Mouse (Mus musculus) retina, postnatal 1 day (tissue): Measurements from ENCODE around the gene Crtc3.

Experiments used
- DNase-seq: peaks from one replicate; pipeline ENCODE4 v3.0.0-alpha.2; 2012

The Crtc3 gene

DNA sequence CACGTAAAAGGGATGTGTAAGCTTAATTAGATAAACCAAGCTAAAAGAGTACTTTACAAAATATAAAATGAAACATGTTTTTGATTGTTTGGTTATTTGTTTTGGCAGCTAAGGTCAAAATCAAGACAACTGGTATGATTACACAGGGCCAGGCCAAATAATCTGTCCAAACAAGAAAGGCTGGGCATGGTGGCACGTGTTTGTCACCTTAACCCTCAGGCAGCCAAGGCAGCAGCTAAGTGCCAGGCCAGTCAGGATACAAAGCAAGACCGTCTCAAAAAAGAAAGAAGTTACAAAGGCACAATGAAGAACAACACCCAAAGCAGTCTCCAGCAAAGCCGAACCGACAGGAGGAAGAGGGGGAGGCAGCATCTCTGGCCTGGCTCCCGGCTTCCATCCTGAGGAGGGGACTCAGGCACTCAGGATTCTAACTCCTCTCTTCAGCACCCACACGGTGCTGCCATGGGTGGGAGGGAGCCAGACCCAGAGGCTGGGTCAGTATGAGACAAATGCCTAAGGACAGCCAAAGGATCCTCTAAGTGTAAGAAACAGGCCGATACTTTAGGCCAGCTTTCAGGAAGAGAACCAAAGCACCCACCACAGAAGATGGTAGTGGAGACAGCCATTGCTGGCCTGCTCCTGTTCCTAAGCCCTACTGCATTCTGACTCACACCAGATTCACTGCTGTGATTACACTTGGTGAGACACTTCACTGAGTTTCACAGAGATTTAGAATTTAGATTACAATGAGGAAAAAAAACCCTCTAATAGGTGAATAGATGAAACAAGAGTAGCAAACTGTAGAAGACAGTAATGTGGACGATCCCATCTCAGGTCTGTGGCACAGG is 51.5 kb downstream of the Crtc3 start:
- DNase-seq, result no peak

DNA sequence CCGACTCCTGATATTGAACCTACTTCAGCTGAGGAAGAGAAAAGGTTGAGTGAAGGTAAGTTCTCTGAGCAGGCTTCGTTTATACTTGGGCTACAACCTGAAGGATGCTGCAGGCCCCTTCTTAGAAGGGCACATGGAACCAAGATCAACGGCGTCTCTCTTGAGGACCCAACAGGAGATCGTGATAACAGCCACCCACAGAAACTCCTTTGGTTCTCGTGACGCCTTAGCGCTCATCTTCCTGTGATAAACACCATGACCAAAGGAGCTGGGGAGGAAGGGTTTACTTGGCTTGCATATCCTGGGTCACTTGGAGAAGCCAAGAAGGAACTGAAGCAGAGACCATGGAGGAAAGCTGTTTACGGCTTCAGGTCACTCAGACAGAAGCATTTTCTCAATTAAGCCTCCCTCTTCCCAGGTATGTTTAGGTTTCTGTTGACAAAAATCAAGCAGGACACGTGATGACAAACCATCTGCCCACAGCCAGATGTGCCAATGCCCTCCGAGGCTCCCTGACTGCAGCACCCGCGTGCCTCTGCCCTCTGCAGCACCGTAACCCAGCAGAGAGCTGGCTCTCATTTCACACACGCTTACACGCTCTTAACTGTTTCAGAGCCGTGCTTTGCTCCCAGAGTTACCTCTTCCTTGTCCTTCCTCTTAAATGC is 52.3 kb downstream of the Crtc3 start:
- no peak for DNase-seq

- no peak for DNase-seq
These were observed 52.8 kb downstream of the Crtc3 start for GRCm38 (mm10) chr7:80635866-80636265.

- DNase-seq, result no peak
These were observed 53.9 kb downstream of the Crtc3 start for GRCm38 (mm10) chr7:80634741-80635140.

DNA sequence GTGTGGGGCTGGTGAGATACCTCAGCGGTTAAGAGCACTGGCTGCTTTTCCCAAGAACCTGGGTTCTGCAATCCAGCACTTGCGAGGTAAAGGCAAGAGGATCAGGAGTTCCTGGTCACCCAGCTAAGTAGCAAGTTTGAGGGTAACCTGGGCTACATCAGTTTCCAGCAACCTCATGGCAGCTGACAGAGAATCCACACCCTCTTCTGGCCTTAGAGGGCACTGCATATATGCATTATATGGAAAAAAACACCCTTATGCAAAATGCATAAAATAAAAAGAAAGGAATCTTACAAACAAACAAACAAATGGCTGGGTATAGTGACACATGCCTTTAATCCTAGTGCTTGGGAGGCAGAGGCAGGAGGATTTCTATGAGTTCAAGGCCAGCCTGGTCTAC is 55.0 kb downstream of the Crtc3 start:
- DNase-seq, result no peak

GRCm38 (mm10) chr7:80631993-80632392 is 56.7 kb downstream of the Crtc3 start:
- no peak for DNase-seq

- no peak for DNase-seq
These were observed 57.3 kb downstream of the Crtc3 start for GRCm38 (mm10) chr7:80631405-80631804.

- DNase-seq, result no peak
These were observed 59.3 kb downstream of the Crtc3 start for GRCm38 (mm10) chr7:80629369-80629768.

DNA sequence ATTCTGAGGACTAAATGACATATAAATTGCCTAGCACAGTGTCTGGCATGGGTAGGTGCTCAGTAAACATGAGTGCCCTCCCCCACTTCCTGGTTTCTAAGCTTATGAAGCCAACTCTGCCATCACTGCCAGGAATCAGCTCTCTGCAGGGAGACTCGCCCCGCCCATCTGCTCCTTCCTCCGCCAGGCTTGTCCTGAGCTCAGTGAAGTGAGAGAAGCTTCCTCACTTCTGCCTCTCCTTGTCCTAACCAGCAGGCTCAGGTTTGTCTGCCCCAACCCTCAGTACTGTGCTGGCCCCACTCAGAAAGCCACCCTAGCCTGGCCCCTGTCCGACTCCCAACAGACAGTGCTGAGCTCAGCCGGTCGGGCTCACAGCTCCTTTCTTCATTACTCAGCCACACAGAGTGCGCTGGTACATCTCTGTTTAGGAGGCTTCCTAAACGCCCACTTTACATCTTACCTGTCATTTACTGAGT is 59.9 kb downstream of the Crtc3 start:
- DNase-seq, result no peak

DNA sequence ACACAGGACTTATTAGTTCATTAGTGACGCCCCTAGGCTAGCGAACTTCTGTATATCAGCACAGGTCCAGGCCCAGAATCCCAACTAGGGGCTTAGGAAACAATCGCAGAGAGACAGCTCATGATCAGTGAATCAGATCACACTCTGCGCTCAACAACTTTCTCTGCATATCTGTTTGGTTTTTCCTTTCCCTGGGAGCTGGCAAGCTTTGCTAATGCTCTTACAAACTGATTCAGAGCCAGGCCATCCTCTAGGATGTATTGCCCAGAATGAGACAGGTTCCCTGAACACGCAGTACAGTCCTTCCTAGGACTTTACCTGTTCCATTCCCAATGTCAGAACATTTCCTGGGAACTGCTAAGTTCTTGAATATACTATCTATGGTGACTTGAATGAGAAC is 61.7 kb downstream of the Crtc3 start:
- DNase-seq, result no peak

GRCm38 (mm10) chr7:80625841-80626240 is 62.8 kb downstream of the Crtc3 start:
- DNase-seq, result no peak

GRCm38 (mm10) chr7:80623276-80623675 is 65.4 kb downstream of the Crtc3 start:
- DNase-seq, result no peak

DNA sequence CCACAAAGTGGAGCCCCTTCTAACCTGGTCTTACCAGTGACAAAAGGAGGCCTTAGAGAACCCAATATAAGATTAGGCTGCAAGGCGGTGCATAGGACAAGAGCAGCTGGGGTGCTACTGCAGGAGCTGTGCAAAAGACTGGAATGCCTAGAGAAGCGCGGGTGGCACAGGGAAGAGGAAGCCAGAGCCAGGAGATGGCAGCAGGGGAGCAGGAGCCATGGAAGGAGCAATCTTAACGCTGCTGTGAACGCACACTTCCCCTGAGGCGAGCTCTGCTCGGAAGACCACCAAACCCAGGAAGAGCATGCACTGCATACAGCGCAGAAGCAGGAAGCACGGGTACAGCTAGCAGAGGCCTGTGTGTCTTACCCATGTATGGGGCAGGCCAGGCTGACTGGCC is 72.6 kb downstream of the Crtc3 start:
- peak; percentile 54 for DNase-seq

DNA sequence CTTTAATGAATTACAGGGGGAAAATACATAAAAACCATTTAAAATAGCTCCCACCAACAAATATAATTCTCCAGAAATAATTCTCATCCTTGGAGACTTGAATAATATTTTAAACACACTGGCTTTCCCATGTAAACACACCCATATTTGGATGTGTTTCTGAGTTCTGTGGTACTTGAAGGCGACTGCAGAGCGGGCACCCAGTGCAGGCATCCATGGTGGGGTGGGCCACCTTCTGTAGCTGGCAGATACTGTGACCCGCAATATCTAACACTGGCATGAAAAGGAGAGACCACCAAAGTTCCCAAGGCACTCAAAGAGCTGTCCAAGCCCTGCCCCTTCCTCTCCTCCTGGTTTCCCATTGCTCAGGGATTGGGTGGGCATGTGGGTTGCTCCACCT is 74.6 kb downstream of the Crtc3 start:
- no peak for DNase-seq

DNA sequence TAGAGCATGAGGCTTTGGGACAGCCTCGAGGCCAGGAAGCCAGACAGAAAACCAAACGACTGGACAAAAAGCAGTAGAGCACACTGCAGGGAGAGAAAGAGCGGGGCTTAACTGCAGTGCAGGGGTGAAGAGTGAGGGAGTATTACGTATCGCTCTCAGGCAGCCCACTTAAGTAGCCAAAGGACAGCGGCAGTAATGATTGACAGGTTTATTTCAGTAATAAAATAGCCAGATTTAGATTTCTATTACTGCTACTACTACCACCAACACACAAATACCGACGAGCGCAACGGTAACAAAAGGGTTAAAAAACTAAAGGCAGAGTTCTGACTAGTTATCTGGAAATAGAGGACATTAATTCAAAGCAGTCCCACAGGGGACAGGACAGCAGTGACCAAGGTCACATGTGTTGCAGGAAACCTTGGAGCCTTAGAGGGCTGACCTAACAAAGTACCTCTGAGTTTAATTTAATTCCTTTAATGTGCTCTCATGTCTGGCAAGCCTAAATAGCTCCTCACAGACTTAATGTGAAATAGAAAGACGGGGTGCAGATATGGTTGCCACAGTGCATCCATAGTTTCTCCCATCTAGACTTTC is 76.4 kb downstream of the Crtc3 start:
- no peak for DNase-seq

DNA sequence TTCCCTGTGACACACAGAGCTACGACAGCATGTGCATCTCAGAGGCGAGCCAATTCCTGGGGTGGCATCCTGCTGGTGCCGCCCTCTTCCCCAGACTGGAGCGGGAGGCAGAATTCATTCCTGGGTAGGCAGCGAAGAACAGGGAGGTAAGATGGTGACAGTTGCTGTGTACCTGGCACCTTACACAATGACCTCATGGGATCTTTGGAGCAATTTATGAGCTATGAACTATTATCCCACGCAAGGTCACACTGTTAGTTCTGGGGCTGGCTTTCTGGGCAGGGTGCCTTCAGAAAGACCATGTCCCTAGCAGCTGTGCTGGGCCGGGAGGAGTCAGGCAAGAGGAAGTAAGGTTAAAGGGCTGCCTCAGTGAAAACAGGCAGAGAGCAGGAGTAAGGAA is 77.0 kb downstream of the Crtc3 start:
- no peak for DNase-seq

- DNase-seq, result no peak
These were observed 81.2 kb downstream of the Crtc3 start for GRCm38 (mm10) chr7:80607503-80607902.

DNA sequence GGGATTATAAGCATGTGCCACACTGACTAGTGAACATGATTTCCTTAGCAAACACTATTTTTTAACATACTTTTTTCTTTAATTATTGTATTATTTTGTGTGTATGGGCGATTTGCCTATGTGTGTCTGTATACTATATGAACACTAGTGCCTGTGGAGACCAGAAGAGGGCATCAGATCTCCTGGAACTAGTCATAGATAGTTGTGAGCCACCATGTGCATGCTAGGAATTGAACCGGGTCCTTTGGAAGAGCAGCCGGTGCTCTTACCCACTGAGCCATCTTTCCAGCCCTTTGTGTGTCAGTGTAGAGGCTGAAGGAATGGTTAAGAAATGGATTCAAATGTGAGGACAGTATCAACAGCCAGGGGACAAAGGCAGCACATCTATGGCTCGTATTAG is 82.2 kb downstream of the Crtc3 start:
- no peak for DNase-seq

- DNase-seq, result peak; percentile 27
These were observed 83.1 kb downstream of the Crtc3 start for GRCm38 (mm10) chr7:80605557-80605930.

DNA sequence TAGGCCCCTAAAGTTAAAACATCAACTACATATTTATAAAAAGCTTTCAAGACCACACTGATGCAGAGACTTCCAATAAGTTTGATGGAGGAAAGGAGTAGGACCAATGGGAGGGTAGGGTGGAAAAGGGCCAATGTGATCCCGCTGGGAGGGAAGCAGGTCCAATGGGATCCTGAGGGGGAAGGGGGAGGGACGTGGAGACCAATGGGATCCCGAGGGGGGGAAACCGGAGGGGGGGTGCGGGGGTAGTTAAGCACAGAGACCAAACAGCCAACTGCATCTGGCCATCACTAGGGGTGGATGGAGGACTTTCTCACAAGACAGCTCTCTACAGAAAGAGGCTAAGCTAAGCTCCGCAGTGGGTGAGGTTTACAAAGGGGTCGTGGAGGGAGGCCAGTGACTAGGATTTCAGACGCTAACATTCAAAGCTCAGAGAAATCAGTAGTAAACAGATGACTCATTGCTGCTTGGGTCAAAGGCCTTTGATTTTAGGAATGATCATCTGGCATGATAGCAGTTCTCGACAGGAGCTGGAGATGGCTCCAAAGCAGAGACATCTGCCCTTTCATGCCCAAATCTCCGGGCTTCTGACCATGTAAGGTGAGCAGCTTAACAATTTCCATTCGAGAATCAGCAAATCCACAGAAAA is 83.6 kb downstream of the Crtc3 start:
- peak; percentile 19 for DNase-seq

DNA sequence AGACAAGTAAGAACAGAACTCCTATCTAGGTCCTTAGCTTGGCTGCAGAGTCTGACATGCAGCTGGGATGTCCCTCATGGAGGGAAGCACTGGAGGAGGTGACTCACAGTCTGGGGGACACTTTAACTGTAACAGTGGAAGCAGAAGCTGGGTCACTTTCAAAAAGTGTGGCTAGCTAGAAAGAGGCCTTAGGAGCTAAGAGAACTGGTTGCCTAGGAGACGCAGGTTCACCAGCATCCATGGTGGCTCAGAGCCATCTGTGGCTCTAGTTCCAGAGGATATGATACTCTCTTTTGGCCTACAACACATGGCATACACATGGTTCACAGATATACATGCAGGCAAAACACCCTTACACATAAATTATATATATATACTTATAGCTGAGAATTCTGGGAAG is 86.1 kb downstream of the Crtc3 start:
- DNase-seq, result no peak

DNA sequence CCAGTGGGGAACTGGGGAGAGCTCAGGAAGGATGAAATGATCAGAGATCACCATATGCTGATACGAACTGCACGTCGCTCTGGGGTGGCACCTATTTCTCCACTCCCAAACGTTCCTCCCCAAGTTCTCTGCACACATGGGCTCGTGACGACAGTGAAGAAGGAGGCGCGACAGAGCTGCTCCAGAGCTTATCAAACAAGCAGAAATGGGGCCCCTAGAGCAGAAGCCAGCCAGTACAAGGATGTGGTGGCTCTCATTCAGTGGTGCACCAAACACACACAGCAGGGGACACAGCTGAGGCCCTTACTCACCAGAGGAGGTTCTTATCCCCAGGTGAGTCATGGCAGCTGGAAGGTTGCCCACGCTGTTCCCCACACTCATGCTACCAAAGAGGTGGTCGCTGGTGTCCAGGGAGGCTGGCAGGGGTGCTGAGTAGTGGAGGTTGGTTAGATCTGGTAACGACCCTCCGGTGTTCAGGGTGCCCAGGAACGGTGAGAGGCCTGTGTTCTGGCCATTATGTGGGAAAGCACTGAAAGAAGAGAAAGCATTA is 90.2 kb downstream of the Crtc3 start:
- DNase-seq, result no peak

GRCm38 (mm10) chr7:80597900-80598299 is 90.8 kb downstream of the Crtc3 start:
- no peak for DNase-seq
